Mouse (Mus musculus) layer of hippocampus, postnatal 36 days (tissue): ENCODE data around the gene Hid1. TPM values are rescaled to one million over a fixed set of nuclear protein-coding genes. Genes with fewer than 3 reads are reported as not detected.

Experiments
- DNase-seq, 2 experiments: peaks; one replicate each; pipeline ENCODE4 v3.0.0; 2022
- total RNA-seq, 2 experiments: library from RNA; stranded (reverse); gene quantifications; 2 replicates each; pipeline ENCODE4 v1.2.3; 2021

The Hid1 gene
- total RNA-seq, 2 experiments from 2014 or later, result 106 to 109 TPM

DNA sequence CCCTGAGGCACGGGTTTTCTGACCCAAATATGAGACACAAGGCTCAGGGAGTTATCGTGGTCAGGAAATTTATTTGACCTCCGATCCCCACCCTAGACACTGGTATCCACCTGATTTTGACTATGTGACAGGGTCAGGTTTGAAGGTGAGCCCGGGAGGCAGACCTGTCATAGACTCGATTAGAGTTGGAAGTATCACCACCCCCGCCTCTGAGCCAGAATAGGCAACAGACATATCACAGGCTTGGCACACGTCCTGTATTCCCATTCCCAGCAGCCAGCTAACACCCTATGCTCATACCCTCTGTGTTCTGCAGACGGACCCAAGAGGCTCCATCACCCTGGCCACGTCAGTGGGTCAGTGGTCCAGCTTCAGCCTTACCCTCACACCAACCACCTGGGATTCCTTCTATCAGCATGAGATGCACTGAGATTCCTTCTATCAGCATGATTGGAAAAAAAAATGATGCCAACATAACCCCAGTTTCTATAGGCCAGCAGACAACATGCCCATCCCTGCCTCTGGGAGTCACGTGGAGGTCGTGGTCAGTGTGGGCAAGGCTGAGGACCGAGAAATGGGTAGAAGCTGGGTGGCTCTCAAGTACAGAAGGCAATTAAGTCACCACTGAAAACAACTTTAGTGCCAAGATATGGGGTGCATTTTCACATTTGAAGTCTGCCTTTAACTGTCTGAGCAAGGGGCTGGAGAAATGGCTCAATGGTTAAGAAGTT is 7.3 kb upstream of the Hid1 start:
- peak; percentile 52 to 63 for DNase-seq

GRCm38 (mm10) chr11:115373805-115374694 is 6.5 kb upstream of the Hid1 start:
- peak; percentile 69 to 75 for DNase-seq

GRCm38 (mm10) chr11:115372737-115373136 is 5.2 kb upstream of the Hid1 start:
- no peak for DNase-seq

DNA sequence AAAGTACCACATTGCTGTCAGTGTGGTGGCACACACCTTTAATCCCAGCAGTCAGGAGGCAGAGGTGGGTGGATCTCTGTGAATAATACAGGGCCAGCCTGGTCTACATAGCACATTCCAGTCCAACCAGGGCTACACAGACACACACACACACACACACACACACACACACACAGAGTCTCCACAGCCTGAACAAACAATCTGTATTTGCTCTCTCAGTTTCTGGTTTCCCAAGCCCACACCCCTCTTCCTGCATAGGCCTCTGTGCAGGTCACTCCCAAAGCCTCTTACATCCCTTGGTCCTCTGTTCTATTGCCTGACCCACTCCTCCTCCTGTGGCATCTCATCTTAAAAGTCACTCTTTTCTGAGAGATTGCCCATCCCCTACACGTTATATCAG is 4.5 kb upstream of the Hid1 start:
- DNase-seq, result no peak

DNA sequence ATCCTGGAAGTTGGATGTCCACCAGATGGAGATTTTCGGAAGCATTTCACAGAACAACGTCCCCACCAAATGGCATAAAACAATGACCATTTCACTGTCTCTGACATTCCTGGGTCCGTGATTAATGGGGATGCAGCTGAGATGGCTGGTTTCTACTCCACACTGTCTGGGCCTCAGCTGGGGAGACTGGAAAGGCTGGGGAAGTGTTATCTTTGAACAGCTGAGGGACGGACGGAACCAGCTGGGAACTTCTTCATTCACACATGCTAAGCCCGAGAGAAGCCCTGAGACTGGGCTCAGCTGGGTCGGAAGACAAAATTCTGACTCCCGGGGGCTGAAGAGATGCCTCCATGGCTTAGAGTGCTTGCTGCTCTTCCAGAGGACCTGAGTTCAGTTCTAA is 3.8 kb upstream of the Hid1 start:
- DNase-seq, result no peak

- no peak for DNase-seq
These were observed 2.8 kb upstream of the Hid1 start for GRCm38 (mm10) chr11:115370368-115370767.

DNA sequence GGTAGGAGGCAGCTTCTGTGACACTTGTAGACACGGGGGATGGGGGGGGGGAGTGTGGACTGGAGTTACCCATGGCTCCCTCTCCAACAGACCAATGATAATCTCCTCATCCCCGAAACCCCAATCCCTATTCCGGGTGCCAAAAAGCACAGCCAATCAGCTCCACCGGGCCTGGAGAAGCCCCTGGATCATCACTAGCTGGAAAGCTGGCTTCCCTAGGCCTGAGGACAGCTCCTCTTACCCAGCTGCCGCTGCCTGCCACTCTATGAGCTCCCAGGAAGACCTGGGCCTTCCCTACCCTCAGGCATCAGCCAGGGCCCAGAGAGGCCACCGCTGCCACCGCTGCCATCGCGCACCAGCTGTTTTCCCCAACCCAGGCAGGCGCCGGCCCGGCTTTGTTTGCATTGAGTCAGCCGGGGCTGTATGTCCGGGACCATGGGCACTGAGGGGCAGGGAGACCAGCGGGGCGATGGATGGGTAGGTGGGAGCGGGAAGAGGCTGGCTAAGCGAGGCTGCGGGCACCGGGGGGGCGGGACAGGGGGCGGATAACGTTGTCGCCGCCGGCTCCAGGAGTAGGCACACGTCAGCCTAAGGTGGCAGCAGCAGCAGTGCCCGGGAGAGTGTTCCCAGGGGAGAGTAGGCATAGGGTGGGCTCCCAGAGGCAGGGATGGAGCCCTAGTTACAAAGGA is 706 bp downstream of the Hid1 start:
- DNase-seq, result peak; percentile 59 to 64

DNA sequence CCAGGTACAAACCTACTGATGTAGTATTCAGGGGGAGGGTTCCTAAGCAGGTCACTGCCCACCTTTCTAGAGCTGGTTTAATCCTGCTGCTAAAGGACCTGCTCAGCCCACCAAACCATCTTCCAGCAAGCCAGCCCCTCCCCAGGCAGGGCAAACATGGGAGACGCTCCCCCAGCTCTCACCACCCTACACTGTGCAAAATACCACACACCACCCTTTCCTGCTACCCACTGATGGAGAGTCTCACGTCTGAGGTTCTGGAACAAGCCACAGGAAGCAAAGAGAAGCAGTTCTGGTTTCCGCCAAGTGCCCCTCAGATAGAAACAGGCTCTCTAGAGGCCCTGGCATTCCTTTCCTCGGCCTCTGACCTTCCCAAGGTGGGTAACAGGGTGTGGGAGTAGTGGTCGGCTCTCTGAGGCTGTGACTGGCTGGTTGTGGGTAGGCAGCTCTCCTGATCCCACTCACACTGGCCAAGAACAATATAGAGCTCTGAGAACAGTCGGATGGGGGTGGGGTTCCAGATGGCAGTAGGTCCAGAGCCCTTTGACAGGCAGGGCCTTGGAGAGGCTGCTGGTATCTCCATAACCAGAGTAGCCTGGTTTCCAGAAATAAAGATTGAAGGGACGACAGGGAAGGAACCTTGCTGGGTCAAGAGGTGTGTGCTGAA is 1.4 kb downstream of the Hid1 start:
- no peak for DNase-seq

DNA sequence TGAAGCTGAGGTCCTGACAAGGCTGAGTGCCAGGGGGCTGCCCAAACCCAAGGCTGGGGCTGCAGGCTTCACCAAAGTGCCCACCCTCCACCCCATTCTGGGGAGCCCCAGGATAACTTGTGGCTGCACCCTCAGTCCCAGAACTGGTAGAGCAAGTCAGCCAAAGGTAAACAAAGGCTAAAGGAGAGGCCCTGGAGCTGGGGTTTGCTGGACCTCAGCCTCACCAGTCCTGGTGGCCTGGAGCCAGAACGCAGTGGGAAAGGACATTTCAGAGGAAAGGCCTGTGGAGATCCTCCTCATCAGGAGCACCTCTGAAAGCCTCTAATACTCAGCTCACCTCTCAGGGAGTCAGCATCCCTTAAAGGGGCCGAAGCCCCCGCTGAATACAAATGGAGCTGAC is 3.4 kb downstream of the Hid1 start:
- no peak for DNase-seq

DNA sequence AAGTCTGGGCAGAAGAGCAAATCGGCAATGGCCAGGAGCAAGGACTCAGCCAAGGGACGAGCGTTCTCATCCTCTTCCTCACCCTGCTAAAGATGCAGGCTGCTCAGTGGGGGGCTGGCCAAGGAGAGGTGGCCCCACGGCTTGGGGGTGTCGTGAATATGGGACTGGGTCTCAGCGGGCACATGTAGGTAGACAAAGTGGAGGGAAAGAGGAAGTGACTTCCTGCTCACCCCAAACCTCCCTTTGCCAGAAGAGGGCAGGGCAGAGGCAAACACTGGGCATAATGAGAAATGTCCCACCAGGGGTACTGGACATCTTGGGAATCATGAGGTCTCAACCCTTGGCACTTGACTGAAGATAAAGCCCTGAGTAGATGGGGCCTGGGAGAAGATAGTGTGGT is 7.8 kb downstream of the Hid1 start:
- DNase-seq, result no peak

GRCm38 (mm10) chr11:115359293-115359692 is 8.3 kb downstream of the Hid1 start:
- no peak for DNase-seq

GRCm38 (mm10) chr11:115358468-115358867 is 9.1 kb downstream of the Hid1 start:
- peak; percentile 53 to 69 for DNase-seq

GRCm38 (mm10) chr11:115354183-115354582 is 13.4 kb downstream of the Hid1 start:
- peak; percentile 39 to 54 for DNase-seq

DNA sequence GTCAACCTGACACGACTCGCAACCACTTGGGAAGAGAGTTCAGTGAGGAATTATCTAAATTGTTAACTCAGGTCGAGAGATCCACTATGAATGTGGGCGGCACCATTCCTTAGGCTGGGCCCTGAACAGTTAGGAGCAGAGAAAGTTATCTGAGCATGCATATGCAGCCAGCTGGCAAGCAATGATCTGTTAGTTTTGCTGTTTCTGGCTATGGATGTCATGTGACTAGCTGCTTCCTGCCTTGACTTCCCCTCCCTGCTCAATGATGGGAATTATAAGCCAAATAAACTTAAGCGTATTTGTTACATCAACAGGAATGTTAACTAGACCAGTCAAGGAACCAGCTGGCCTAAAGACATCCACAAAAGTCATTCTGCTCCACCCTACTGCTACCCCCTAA is 14.2 kb downstream of the Hid1 start:
- DNase-seq, result no peak

GRCm38 (mm10) chr11:115349976-115350375 is 17.6 kb downstream of the Hid1 start:
- no peak for DNase-seq

DNA sequence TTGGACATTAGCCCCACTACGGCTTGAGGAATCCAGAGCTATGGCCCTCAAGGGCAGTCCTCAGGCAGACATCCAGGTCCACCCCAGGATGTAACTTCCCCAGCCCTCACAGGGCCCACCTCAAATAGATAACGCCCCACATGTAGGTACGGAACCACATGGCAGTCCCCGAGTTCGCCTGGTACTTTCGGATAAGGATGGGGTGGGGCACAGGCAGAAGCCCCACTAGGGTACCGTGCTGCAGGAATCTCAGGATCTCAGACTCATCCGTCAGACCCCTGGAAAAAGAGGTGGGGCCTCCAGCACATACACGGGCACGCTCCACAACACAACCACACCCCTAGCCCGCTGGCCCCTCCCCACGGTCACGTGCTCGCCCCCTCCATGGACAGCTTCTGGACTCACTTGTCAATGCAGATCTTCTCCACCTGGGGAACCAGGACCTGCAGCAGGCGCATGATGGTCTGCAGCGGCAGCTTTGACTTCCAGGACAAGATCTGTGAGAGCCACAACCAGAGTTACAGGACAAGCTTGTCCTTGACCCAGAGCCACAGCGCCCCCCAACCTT is 18.8 kb downstream of the Hid1 start:
- DNase-seq, result no peak

- no peak for DNase-seq
These were observed 22.0 kb downstream of the Hid1 start for GRCm38 (mm10) chr11:115345515-115345914.

DNA sequence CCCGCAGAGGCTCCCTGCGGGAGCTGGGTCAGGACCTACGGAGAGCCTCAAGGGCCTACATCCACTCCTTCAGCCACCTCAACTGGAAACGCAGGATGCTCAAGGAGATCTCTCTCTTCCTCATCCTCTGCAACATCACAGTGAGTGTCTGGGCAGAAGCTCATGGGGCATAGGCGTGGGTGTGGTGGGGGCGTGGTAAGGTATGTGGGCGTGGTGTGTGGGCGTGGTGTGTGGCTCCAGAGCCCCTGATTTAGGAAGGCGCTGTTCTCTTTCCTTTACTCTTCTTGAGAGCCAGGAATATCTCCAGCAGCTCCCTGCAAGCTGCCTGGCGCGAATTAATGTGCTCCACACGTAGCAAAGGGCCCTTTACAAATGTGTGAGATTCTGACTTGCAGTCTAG is 22.6 kb downstream of the Hid1 start:
- no peak for DNase-seq

DNA sequence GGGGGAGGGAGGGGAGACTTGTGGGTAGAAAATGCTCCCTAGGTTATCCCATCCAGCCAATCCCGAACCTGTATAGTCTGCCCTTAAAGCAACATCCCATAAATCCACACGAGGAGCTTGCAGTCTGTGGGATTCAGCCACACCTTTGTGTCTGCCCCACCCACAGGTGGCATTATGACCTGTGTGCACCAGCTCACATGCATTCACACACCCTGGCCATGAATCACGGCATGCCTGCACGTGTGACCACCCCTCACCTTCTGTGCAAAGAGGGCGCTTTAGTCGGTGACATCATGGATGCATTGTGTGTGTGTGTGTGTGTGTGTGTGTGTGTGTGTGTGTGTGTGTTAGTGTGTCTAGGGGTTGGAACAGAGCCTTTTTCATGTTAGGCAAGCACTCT is 25.7 kb downstream of the Hid1 start:
- no peak for DNase-seq

GRCm38 (mm10) chr11:115341246-115341645 is 26.3 kb downstream of the Hid1 start:
- no peak for DNase-seq

- no peak for DNase-seq
These were observed 29.7 kb downstream of the Hid1 start for GRCm38 (mm10) chr11:115337826-115338225.

DNA sequence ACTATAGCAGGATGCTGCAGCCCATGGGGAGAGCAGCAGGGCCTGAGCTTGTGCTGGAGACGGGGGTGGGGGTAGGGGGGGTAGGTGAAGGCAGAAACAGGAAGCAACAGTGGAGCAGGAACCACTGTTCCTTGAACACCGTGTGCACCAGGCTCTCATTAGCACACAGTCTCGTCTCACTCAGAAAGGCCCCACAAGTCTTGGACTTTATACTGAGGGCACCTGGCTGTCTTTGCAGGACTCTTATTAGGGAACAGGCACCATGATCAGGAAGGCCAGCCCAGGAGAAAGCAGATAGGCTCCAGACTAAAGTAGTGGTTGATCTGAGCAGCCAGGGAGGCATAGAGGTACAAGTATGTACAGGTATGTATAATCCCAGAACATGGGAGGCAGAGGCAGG is 30.2 kb downstream of the Hid1 start:
- DNase-seq, result no peak
